Mouse (Mus musculus): ENCODE results near the gene Minar1. TPM values are rescaled to one million over a fixed set of nuclear protein-coding genes. Genes with fewer than 3 reads are reported as not detected.

Minar1 gene
- not detected for polyA plus RNA-seq (2017; shearing (Covaris generic))

GRCm38 (mm10) chr9:89623006-89623760 is at the start of gene Minar1:
Gene Minar1, minus strand, starts transcription at chr9:89623125.

Other genes with a start within 250 kb of the Minar1 start
- gene Tmed3, start 81.9 kb upstream of the Minar1 start, polyA plus RNA-seq (2017; shearing (Covaris generic)), result 53.2 TPM
- not detected for gene Ankrd34c, start 115.3 kb upstream of the Minar1 start, polyA plus RNA-seq (2017; shearing (Covaris generic))